In genomic region chr6:90756561-90756960, GRCm38 (mm10) we compare ENCODE assay signal across 17 mouse cellular contexts.
DNase-seq lines count a peak whose midpoint lies in the region; ATAC-seq and TF ChIP-seq lines count a peak whose summit lies in the region.
"Had no signal": no experiment of that assay in that cellular context is flagged by ENCODE, and none has a peak within 500 bp of the region (broad histone marks: within the 10 kb centered on the region; RNA-seq: fewer than 3 reads in every experiment).

No protein-coding gene starts in this region.

- TF ChIP-seq CTCF in heart, postnatal 0 days (IDR thresholded peaks at IDR 0.05; ENCODE audit: low read depth): no peak
- TF ChIP-seq CTCF in bone marrow, adult 2 months (IDR thresholded peaks at IDR 0.05; ENCODE audit: control insufficient read depth, insufficient read depth, low read length): no peak
- TF ChIP-seq CTCF in forebrain, postnatal 0 days (IDR thresholded peaks at IDR 0.05; ENCODE audit: low read depth): no peak

- no peak for TF ChIP-seq EP300 in heart, postnatal 0 days (IDR thresholded peaks at IDR 0.05; ENCODE audit: low read depth)

- peak overlapping the region; percentile 28 for H3K27ac ChIP-seq in heart, postnatal 0 days (ENCODE audit: low read depth)
- H3K27ac ChIP-seq in bone marrow, adult 2 months (ENCODE audit: control insufficient read depth, insufficient read depth, low read depth, low read length, poor library complexity): peak overlapping the region; percentile 91
- no peak overlapping the region for H3K27ac ChIP-seq in forebrain, postnatal 0 days (ENCODE audit: low read depth, low read length)
- H3K27ac ChIP-seq: kidney, embryonic 15.5 days; limb, embryonic 13.5 days; neural tube, embryonic 15.5 days had no signal

- intact Hi-C loops in heart, postnatal 14 days (cut with DNase I): no loop called here
- intact Hi-C loops in left cerebral cortex, postnatal 25 days (cut with DNase I): no loop called here

- H3K9ac ChIP-seq in heart, postnatal 0 days (replicated peaks; ENCODE audit: low read depth, low read length): no peak overlapping the region
- no peak overlapping the region for H3K9ac ChIP-seq in forebrain, postnatal 0 days
- H3K9ac ChIP-seq: kidney, embryonic 15.5 days; limb, embryonic 13.5 days; neural tube, embryonic 15.5 days had no signal

- 68% methylated on average over 5 of the region's 5 CpGs for WGBS in heart, postnatal 0 days
- WGBS in bone marrow, adult 2 months: 27% methylated on average over 5 of the region's 5 CpGs
- WGBS in forebrain, postnatal 0 days: 87% methylated on average over 5 of the region's 5 CpGs

- no peaks in the 10 kb centered on the region for H3K27me3 ChIP-seq in heart, postnatal 0 days (ENCODE audit: control insufficient read depth, insufficient read depth, low read length)
- H3K27me3 ChIP-seq in forebrain, postnatal 0 days (ENCODE audit: insufficient read depth, low read length): no peaks in the 10 kb centered on the region
- H3K27me3 ChIP-seq: kidney, embryonic 15.5 days; limb, embryonic 13.5 days; neural tube, embryonic 15.5 days had no signal

- H3K4me2 ChIP-seq in heart, postnatal 0 days (ENCODE audit: low read depth, low read length): peak overlapping the region; percentile 16; the same call in 1 of the 2 replicates
- no peak overlapping the region for H3K4me2 ChIP-seq in forebrain, postnatal 0 days (ENCODE audit: low read depth)
- H3K4me2 ChIP-seq: kidney, embryonic 15.5 days; limb, embryonic 13.5 days; neural tube, embryonic 15.5 days had no signal

- no peak for ATAC-seq in heart, postnatal 0 days (ENCODE audit: insufficient read depth, low read depth)
- peak; percentile 36 for ATAC-seq in megakaryocyte, adult 5-6 weeks (ENCODE audit: poor library complexity, severe bottlenecking)
- no peak for ATAC-seq in forebrain, postnatal 0 days
- ATAC-seq: forebrain, embryonic 14.5 days had no signal

- no peak for DNase-seq in heart, postnatal 0 days (ENCODE audit: low spot score)
- DNase-seq in heart, postnatal 14 days: no peak
- DNase-seq in B cell, adult 2 months: peak; percentile 67 to 71
- DNase-seq in forebrain, postnatal 0 days: no peak
- no peak for DNase-seq in left cerebral cortex, postnatal 25 days (ENCODE audit: low spot score in 2 of 2)
- DNase-seq: adrenal gland, postnatal 36 days; cerebellum, postnatal 14 days; heart, postnatal 4 days; thymus, adult 18-20 months had no signal

- peaks cover 19% of the 10 kb centered on the region for H3K4me1 ChIP-seq in heart, postnatal 0 days (ENCODE audit: control insufficient read depth, insufficient read depth)
- H3K4me1 ChIP-seq in bone marrow, adult 2 months (ENCODE audit: control insufficient read depth, insufficient read depth, low read length): peaks cover 12% of the 10 kb centered on the region; the same call in 1 of the 2 replicates
- H3K4me1 ChIP-seq in forebrain, postnatal 0 days (ENCODE audit: insufficient read depth): no peaks in the 10 kb centered on the region
- H3K4me1 ChIP-seq: kidney, embryonic 15.5 days had no signal

- H3K4me3 ChIP-seq in heart, postnatal 0 days (ENCODE audit: low read depth, low read length): no peak overlapping the region
- peak overlapping the region; percentile 70 for H3K4me3 ChIP-seq in bone marrow, adult 2 months (replicated peaks; ENCODE audit: control insufficient read depth, low read depth, low read length)
- H3K4me3 ChIP-seq in forebrain, postnatal 0 days (ENCODE audit: low read depth, low read length): no peak overlapping the region
- H3K4me3 ChIP-seq: kidney, embryonic 15.5 days; left cerebral cortex, adult 2 months; limb, embryonic 13.5 days; midbrain, embryonic 10.5 days; neural tube, embryonic 15.5 days had no signal

- H3K9me3 ChIP-seq in heart, postnatal 0 days (replicated peaks; ENCODE audit: control insufficient read depth, low read length): no peaks in the 10 kb centered on the region
- no peaks in the 10 kb centered on the region for H3K9me3 ChIP-seq in forebrain, postnatal 0 days (ENCODE audit: low read length)
- H3K9me3 ChIP-seq: kidney, embryonic 15.5 days; limb, embryonic 13.5 days; midbrain, embryonic 10.5 days; neural tube, embryonic 15.5 days had no signal

- no peaks in the 10 kb centered on the region for H3K36me3 ChIP-seq in heart, postnatal 0 days (replicated peaks; ENCODE audit: control insufficient read depth, insufficient read depth, low read length)
- no peaks in the 10 kb centered on the region for H3K36me3 ChIP-seq in forebrain, postnatal 0 days (ENCODE audit: insufficient read depth)
- H3K36me3 ChIP-seq: kidney, embryonic 15.5 days; limb, embryonic 13.5 days; neural tube, embryonic 15.5 days had no signal

- no peak for TF ChIP-seq POLR2A in bone marrow, adult 2 months (IDR thresholded peaks at IDR 0.05; ENCODE audit: borderline replicate concordance, control insufficient read depth, low read depth, low read length)

Comparison
In these comparisons a context has a peak if more than half of its experiments do, and no peak if none do; other contexts are left out.
1. DNase-seq: peak in B cell, adult 2 months (2 of 2); none in heart, postnatal 0 days (single experiment), heart, postnatal 14 days (0 of 2), forebrain, postnatal 0 days (single experiment) and left cerebral cortex, postnatal 25 days (0 of 2).